Mouse (Mus musculus): Measurements from ENCODE around the gene Gm38394.

The Gm38394 gene

GRCm38 (mm10) chr1:133596298-133597007 is 64.7 kb downstream of the Gm38394 start:
- intact Hi-C loops (cut with DNase I): no loop called here

DNA sequence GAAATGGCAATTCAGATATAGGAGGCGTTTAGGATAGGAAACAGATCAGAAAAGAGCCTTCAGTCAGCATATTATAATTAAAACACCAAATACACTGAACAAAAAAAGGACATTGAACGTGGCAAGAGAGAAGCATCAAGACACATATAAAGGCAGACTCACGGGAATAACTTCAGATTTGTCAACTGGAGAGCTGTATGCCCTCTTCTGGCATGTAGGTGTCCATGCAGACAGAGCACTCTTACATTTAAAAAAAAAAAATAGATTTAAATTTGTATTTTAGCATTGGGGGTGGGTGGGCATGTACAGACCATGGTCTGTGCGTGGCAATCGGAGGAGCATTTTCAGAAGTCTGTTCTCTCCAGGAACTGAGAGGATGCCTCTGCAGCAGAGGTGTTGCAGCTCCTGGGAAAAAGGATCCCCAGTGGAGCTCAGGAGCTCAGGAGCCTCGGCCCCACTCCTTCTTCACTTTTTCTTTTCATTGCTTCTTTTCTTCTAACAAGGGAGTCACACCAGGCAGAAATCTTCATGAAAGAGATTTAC is 75.1 kb downstream of the Gm38394 start:
- intact Hi-C loops (cut with DNase I): no loop called here

- intact Hi-C loops (cut with DNase I): no loop called here
These were observed 89.8 kb downstream of the Gm38394 start for GRCm38 (mm10) chr1:133571293-133571692.
